Mouse (Mus musculus): ENCODE measurements at regions not wholly inside any gene's neighbourhood (a gene's known extent, or its start where the extent isn't known, plus 50 kb on each side); places are given as distances from the start of the nearest gene placed in this dataset.
"Not testable (repeated sequence)": the region's sequence is repeated elsewhere in the genome, so short reads cannot be mapped to it uniquely, and the experiment has no call there.

GRCm38 (mm10) chr13:97358261-97358660 lies 117.4 kb downstream of the Enc1 start:
- DNase-seq (ENCODE audit: low read depth, low spot score) = no peak

GRCm38 (mm10) chr13:97356923-97357807 lies 116.3 kb downstream of the Enc1 start:
- DNase-seq (ENCODE audit: low read depth, low spot score) = no peak

GRCm38 (mm10) chr13:97355411-97355810 lies 114.5 kb downstream of the Enc1 start:
- not testable (repeated sequence) for DNase-seq (ENCODE audit: low read depth, low spot score)

GRCm38 (mm10) chr13:97347696-97348095 lies 106.8 kb downstream of the Enc1 start:
- DNase-seq (ENCODE audit: low read depth, low spot score) = no peak

GRCm38 (mm10) chr13:97341218-97341889 lies 100.4 kb downstream of the Enc1 start:
- no peak for DNase-seq (ENCODE audit: low read depth, low spot score)

GRCm38 (mm10) chr13:97337954-97338353 lies 97.0 kb downstream of the Enc1 start:
- DNase-seq (ENCODE audit: low read depth, low spot score) = no peak

GRCm38 (mm10) chr13:97337296-97337731 lies 96.4 kb downstream of the Enc1 start:
- no peak for DNase-seq (ENCODE audit: low read depth, low spot score)

- no peak for DNase-seq (ENCODE audit: low read depth, low spot score)
Measured at GRCm38 (mm10) chr13:97333801-97334534, 93.1 kb downstream of the Enc1 start.

GRCm38 (mm10) chr13:97331072-97331471 lies 90.2 kb downstream of the Enc1 start:
- no peak for DNase-seq (ENCODE audit: low read depth, low spot score)

GRCm38 (mm10) chr13:97321307-97321706 lies 80.4 kb downstream of the Enc1 start:
- DNase-seq (ENCODE audit: low read depth, low spot score) = not testable (repeated sequence)

GRCm38 (mm10) chr13:97320756-97321155 lies 79.9 kb downstream of the Enc1 start:
- no peak for DNase-seq (ENCODE audit: low read depth, low spot score)

GRCm38 (mm10) chr13:97320298-97320697 lies 79.4 kb downstream of the Enc1 start:
- DNase-seq (ENCODE audit: low read depth, low spot score) = no peak

GRCm38 (mm10) chr13:97317633-97318032 lies 76.7 kb downstream of the Enc1 start:
- no peak for DNase-seq (ENCODE audit: low read depth, low spot score)

GRCm38 (mm10) chr13:97312420-97313370 lies 71.8 kb downstream of the Enc1 start:
- no peak for DNase-seq (ENCODE audit: low read depth, low spot score)

- no peak for DNase-seq (ENCODE audit: low read depth, low spot score)
Measured at GRCm38 (mm10) chr13:97311340-97311739, 70.4 kb downstream of the Enc1 start.

- no peak for DNase-seq (ENCODE audit: low read depth, low spot score)
Measured at GRCm38 (mm10) chr13:97310855-97311189, 69.9 kb downstream of the Enc1 start.

- no peak for DNase-seq (ENCODE audit: low read depth, low spot score)
Measured at GRCm38 (mm10) chr13:97310186-97310854, 69.4 kb downstream of the Enc1 start.

- DNase-seq (ENCODE audit: low read depth, low spot score) = no peak
Measured at GRCm38 (mm10) chr13:97309411-97309810, 68.5 kb downstream of the Enc1 start.

GRCm38 (mm10) chr13:97308431-97308830 lies 67.5 kb downstream of the Enc1 start:
- no peak for DNase-seq (ENCODE audit: low read depth, low spot score)
